Mouse (Mus musculus): ENCODE data around the gene Tmem47. TPM values are rescaled to one million over a fixed set of nuclear protein-coding genes. Genes with fewer than 3 reads are reported as not detected.

Tmem47 gene
- total and polyA plus RNA-seq, 3 experiments = not detected

DNA sequence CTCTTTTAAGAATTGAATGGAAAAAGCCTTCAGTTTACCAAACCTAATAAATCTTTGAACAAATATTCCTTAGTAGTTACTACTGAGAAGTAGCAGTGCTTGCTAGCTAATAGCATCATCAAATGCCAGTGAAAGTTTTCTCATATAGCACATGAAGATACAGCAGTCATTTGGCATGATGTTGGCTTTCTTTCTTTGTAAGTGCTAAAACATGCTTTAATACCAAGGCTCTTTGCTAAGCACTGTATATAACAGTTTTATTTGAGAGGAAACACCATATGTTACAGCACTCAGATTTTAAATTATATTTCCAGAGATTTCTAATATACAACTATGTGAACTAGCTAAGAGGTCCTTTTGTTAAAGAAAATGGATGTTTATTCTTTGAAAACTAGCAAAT is 8.0 kb downstream of the Tmem47 start:
- TF ChIP-seq GATA1 (IDR thresholded peaks at IDR 0.05; ENCODE audit: borderline replicate concordance, low read length) (no peak), GATA2 (IDR thresholded peaks at IDR 0.05; ENCODE audit: borderline replicate concordance, low read depth, low read length) (no peak), POLR2AphosphoS5 (IDR thresholded peaks at IDR 0.05; ENCODE audit: insufficient replicate concordance, low read depth, low read length) (no peak), TAL1 (conservative IDR thresholded peaks at IDR 0.05; ENCODE audit: low read depth, low read length) (no peak), CTCF (IDR thresholded peaks at IDR 0.05; ENCODE audit: low read depth, low read length) (no peak)
- no peaks in the 10 kb centered on the region for H3K27me3 ChIP-seq (ENCODE audit: insufficient read depth, low read length)
- DNase-seq (ENCODE audit: low spot score) = no peak
- H3K4me3 ChIP-seq (ENCODE audit: low read depth, low read length) = no peak overlapping the region
- H3K4me1 ChIP-seq (ENCODE audit: insufficient read depth, low read depth, low read length) = no peaks in the 10 kb centered on the region
- no peak for ATAC-seq (ENCODE audit: extremely low read depth, insufficient number of reproducible peaks, low FRiP score, poor library complexity, severe bottlenecking)
- H3K9me3 ChIP-seq (replicated peaks) = no peaks in the 10 kb centered on the region
- H3K36me3 ChIP-seq (replicated peaks) = no peaks in the 10 kb centered on the region

DNA sequence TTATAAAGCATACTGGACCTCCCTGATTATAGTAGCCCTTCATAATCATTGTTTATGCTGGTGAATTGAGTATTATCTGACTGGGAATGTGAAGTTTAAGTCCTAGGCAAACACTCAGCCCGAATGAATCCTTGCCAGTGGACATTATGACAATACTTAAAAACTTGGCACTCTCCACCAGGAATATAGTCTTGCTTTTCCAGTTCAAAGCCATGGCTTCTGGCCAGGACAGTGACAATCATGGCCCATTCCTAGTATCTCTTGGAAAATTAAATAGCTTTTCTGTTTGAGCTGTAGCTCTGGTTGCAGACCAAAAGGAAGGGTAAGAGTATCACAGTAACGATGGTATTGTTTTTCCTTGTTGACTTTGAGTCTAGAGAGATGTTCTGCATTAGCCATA is 10.5 kb downstream of the Tmem47 start:
- TF ChIP-seq GATA2 (IDR thresholded peaks at IDR 0.05; ENCODE audit: borderline replicate concordance, low read depth, low read length) = no peak
- no peak for TF ChIP-seq CTCF (IDR thresholded peaks at IDR 0.05; ENCODE audit: low read depth, low read length)
- TF ChIP-seq TAL1 (conservative IDR thresholded peaks at IDR 0.05; ENCODE audit: low read depth, low read length) = no peak
- TF ChIP-seq GATA1 (IDR thresholded peaks at IDR 0.05; ENCODE audit: borderline replicate concordance, low read length) = no peak
- TF ChIP-seq POLR2AphosphoS5 (IDR thresholded peaks at IDR 0.05; ENCODE audit: insufficient replicate concordance, low read depth, low read length) = no peak
- no peak for ATAC-seq (ENCODE audit: extremely low read depth, insufficient number of reproducible peaks, low FRiP score, poor library complexity, severe bottlenecking)
- Histone ChIP-seq H3K4me3 (ENCODE audit: low read depth, low read length) (no peak overlapping the region), H3K4me1 (ENCODE audit: insufficient read depth, low read depth, low read length) (no peaks in the 10 kb centered on the region), H3K27me3 (ENCODE audit: insufficient read depth, low read length) (no peaks in the 10 kb centered on the region), H3K9me3 (replicated peaks) (no peaks in the 10 kb centered on the region), H3K36me3 (replicated peaks) (no peaks in the 10 kb centered on the region)
- DNase-seq (ENCODE audit: low spot score) = no peak

DNA sequence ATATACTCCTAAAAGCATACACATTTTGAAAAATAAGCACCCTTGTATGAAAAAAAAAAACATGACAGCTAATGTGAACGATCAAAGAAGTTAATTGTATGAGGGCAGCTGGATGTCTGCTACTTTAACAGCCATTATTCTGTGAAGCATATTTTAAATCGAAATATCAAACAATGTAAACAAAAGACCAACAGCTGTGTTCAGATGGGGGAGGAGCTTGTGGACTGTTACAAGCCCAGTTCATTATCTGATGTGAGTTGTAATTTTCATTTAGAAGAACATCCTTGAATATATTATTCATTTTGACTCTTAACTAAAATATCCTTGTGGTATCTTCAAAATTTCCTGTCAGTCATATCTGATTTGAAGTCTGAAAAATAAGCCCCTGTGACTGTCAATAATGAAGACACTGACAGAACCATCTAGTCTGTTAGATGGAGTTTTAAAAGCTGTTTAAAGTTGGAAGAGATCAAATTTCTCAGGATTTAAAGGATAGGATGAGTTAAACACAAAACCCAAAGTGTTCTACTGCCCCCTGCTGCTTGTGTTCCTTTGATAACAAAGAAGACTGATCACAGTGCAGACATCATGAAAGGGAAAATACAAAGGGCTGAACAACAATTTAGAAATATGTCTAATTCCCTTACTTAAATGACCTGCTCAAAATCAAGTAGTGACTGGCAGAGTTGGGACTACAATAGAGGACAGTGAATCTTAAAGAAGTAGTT is 14.7 kb downstream of the Tmem47 start:
- TF ChIP-seq GATA2 (IDR thresholded peaks at IDR 0.05; ENCODE audit: borderline replicate concordance, low read depth, low read length) = no peak
- TF ChIP-seq GATA1 (IDR thresholded peaks at IDR 0.05; ENCODE audit: borderline replicate concordance, low read length) = no peak
- Histone ChIP-seq H3K36me3 (replicated peaks) (no peaks in the 10 kb centered on the region), H3K27me3 (ENCODE audit: insufficient read depth, low read length) (no peaks in the 10 kb centered on the region), H3K4me1 (ENCODE audit: insufficient read depth, low read depth, low read length) (no peaks in the 10 kb centered on the region), H3K4me3 (ENCODE audit: low read depth, low read length) (no peak overlapping the region), H3K9me3 (replicated peaks) (no peaks in the 10 kb centered on the region)
- no peak for ATAC-seq (ENCODE audit: extremely low read depth, insufficient number of reproducible peaks, low FRiP score, poor library complexity, severe bottlenecking)
- DNase-seq (ENCODE audit: low spot score) = no peak

DNA sequence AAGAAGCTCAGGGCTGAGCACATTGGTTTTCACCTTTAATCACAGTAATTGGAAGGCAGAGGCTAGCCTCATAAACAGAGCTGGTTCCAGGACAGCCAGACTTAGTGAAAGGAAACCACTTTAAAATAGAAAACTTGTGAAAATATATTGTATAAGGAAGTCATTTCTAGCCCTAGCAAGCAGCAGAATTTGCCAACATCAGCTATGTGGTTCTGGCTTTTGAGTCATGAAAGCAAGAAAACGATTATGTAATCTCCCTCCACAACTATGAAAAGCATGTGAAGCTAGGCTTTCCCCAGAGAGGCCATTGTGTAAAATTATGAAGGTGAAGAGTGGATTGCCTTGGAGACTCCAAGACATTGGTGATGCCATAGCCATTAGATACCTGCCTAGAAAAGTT is 76.9 kb downstream of the Tmem47 start:
- no peak for ATAC-seq (ENCODE audit: extremely low read depth, insufficient number of reproducible peaks, low FRiP score, poor library complexity, severe bottlenecking)
- Histone ChIP-seq H3K4me3 (ENCODE audit: low read depth, low read length) (no peak overlapping the region), H3K4me1 (ENCODE audit: insufficient read depth, low read depth, low read length) (no peaks in the 10 kb centered on the region), H3K9me3 (replicated peaks) (no peaks in the 10 kb centered on the region), H3K36me3 (replicated peaks) (no peaks in the 10 kb centered on the region), H3K27me3 (ENCODE audit: insufficient read depth, low read length) (no peaks in the 10 kb centered on the region)
- TF ChIP-seq GATA1 (IDR thresholded peaks at IDR 0.05; ENCODE audit: borderline replicate concordance, low read length) (no peak), TAL1 (conservative IDR thresholded peaks at IDR 0.05; ENCODE audit: low read depth, low read length) (no peak), GATA2 (IDR thresholded peaks at IDR 0.05; ENCODE audit: borderline replicate concordance, low read depth, low read length) (no peak), POLR2AphosphoS5 (IDR thresholded peaks at IDR 0.05; ENCODE audit: insufficient replicate concordance, low read depth, low read length) (no peak), CTCF (IDR thresholded peaks at IDR 0.05; ENCODE audit: low read depth, low read length) (no peak)
- DNase-seq (ENCODE audit: low spot score) = no peak

Data from G1E (cell line).